Mouse (Mus musculus): ENCODE data around the gene Cwc25. TPM values are rescaled to one million over a fixed set of nuclear protein-coding genes. Genes with fewer than 3 reads are reported as not detected.
"Not testable (repeated sequence)": the region's sequence is repeated elsewhere in the genome, so short reads cannot be mapped to it uniquely, and the experiment has no call there.

Gene Cwc25
- total and polyA plus RNA-seq, 3 experiments = 6.5 to 28.9 (median 17.5) TPM

DNA sequence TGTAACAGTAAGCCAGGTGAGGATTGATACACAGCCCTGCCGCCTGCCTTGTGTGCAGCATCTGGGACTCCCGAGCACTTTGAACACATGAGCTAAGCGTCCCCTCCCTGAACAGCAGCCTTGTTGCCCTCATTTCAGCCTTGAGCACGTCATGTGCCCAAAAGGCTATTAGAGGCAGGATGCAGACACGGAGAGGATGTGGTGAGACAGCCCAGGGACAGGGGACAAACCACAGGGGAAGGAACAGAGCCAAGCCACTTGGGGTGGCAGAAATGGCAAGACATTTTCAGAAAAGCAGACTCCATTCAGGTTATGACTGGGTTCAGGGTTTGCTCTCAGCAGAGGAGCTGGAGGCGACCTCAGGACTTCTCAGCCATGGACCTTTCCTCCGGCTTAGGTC lies 38.0 kb downstream of the Cwc25 start:
- DNase-seq = no peak

GRCm38 (mm10) chr11:97723709-97724108 lies 42.6 kb downstream of the Cwc25 start:
- DNase-seq = no peak

- no peak for DNase-seq
These were observed 45.0 kb downstream of the Cwc25 start for GRCm38 (mm10) chr11:97721338-97721737.

- no peak for DNase-seq
These were observed 47.3 kb downstream of the Cwc25 start for GRCm38 (mm10) chr11:97719041-97719440.

DNA sequence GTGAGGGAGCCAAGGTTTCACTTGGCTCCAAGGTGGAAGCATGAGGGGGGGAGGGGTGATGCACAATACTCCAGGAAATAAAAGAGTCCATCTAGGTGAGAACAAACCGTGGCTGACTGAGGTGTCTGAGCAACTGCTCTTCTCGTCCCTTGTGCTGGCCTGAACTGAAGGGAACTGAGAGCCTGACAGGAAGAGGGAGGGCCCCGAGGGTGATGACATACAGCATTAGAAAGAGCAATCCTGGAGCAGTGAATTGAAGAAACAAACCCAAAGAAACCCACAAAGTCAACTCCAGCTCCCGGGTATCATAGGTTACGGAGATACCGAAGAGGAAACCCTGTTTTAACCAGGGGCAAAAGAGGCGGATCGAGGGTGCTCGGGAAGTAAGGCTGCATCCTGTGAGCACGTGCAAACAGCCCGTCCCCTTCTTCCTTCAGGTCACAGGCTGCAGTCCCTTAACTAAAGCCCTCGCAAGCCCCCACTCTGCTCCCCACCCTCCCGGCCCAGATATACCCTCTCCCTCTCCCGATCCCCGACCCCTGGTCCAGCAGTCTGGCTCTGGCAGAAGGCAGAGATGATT lies 48.0 kb downstream of the Cwc25 start:
- DNase-seq = no peak

GRCm38 (mm10) chr11:97717369-97718280 lies 48.7 kb downstream of the Cwc25 start:
- DNase-seq = no peak

DNA sequence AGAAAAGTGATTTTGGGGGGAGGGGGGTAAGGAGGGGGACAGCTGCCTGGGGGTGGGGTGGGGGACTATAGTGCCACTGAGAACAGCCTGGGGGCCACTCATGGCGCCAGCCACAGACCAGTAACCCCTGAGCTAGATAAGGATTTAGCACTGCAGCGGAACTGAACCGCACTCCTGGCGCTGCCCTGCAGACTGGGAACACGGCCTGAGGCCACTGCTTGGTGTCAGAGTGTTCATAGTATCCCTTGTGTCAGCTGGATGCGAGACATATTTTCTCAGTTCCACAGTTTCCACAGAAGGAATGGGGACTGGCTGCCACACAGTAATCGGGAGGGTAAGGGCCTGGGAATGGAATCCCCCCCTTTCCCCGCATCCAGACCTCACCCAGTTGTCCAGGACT lies 50.3 kb downstream of the Cwc25 start:
- no peak for DNase-seq

GRCm38 (mm10) chr11:97714784-97715760 lies 51.3 kb downstream of the Cwc25 start:
- DNase-seq = peak; percentile 87

GRCm38 (mm10) chr11:97714356-97714755 lies 52.0 kb downstream of the Cwc25 start:
- no peak for DNase-seq

- peak; percentile 86 for DNase-seq
These were observed 52.5 kb downstream of the Cwc25 start for GRCm38 (mm10) chr11:97713896-97714295.

DNA sequence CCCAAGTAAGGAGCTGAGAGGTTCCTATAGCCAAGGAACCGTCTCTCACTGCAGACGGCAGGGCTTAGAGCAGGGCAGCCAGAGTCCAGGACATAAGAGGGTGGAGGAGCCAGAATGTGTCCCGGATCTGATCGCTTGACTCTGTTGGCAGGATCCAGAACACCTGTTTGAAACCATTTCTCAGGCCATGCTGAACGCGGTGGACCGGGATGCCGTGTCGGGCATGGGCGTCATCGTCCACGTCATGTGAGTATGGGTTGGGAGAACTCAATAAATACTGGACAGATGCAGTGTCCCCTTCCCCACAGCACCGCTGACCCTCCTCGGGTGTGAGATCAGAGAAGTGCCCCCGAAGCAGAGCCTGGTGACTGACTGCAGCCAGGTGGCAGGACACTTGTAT lies 54.1 kb downstream of the Cwc25 start:
- DNase-seq = no peak

- DNase-seq = no peak
These were observed 55.0 kb downstream of the Cwc25 start for GRCm38 (mm10) chr11:97711200-97711900.

- DNase-seq = not testable (repeated sequence)
These were observed 56.3 kb downstream of the Cwc25 start for GRCm38 (mm10) chr11:97710067-97710466.

GRCm38 (mm10) chr11:97703039-97703826 lies 63.1 kb downstream of the Cwc25 start, which contains the start of gene Psmb3:
Gene Psmb3, plus strand, starts transcription at chr11:97703399.
- DNase-seq = peak; percentile 99

GRCm38 (mm10) chr11:97702393-97702745 lies 64.0 kb downstream of the Cwc25 start:
- peak; percentile 90 for DNase-seq

DNA sequence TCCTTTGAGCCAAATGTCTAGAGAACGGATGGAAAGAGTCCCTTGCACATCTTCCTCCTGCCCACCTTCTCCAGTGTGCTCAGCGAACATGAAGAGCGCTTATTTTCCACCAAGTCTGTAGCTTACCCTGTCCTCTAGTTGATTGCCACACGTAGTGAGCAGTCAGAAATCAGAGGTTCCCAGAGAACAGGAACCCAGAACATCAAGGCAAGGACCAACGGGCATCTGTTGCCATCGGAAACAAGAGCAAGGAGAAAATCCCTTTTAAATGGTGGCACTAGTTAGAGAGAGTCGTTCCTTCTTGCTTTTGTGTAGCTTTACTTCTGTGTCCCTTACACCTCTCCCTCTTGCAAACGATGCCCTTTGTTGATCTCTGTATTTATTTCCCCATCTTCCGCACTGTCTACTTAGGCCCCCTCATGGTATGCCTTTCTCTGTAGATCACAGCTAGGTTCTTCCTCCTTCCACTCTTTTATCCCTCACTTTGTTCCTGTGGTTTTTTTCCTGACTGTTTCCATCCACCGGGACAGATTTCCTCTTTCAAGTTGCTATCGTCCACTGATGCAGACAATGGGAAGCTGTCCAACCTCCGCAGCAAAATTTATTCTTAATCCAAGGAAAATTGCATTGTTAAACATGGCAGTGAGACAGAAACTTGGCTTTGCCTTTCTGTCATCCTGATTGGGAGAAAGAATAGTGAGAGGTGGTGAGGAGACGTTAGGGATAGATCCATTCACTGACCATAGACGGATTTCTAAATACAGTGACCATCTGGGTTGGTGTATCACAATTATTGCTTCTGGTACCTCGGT lies 64.6 kb downstream of the Cwc25 start:
- no peak for DNase-seq

DNA sequence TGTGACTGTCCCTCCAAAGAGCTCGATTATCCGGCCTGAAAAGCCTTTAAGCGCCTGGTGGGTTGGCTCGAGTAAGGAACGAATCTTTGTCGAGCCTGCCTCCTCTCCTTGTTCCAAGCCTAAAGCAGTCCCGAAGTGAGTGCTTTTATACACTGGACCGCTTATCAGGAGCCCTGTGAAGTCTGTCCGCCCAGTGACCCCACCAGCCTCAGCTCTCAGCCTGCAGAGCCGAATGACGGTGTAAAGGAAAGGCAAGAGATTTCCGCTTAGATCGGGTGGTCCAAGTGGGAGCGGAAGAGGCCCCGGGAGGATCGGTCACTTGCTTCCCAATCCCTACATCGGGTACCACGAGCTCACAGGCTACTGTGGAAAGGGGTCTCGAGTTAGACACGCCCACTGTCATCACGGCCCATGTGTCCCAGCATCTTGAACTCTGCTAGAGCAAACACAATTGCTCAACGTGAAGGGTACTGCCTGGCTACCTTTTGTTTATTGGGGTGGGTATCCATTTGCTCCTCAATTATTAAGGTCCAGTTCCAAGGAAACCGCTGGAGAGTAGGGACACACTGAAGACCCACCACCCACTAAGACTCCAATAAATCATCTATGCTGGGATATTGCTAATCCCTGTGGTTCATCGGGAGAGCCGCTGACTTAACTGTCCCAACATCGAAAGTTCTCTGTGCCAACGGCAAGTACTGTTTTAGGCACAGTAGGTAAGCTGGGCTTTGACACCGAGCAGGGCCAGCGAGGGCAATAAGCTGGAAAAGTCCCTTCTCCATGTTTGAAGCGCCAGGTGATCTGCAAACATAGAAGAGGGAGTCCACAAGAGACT lies 65.4 kb downstream of the Cwc25 start:
- DNase-seq = no peak

DNA sequence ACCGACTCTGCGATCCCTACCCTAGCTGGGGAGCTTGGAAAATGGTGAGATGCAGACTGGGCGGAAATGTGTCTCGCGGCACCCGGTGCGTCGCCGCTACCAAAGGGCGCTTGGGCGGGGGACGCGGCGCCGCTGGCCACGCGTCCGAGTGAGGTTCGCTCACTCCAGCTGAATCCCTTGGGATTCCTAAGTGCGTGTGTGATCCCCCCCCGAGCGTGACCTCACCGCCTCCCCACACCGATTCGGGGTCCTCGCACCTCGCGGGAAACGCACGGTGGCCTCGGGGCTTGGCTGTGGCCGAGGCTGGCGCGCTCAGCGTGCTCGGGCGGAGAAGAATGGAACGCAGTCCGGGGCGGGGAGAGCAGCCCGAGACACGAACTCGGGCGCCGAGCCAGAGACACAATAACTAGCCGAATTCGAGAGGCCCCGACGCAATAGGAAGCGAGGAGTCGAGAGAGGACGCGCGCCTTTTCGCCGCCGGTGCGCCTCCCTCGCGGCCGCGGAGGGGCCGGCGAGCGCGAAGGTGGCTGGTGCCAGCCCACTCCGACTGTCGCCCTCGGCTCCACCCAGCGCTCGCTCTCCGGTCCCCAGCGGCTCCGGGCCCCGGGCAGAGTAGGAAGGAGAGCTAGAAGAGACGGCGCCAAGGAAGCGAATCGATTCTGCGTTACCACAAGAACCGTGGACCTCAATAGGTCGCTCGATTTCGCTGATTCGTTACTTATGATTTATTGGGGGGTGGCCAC lies 66.2 kb downstream of the Cwc25 start, which contains the start of gene Pcgf2:
Pcgf2 (minus strand) TSS at position 495 of the 743 bp plus-strand sequence.
- DNase-seq = peak; percentile 89
